Mouse (Mus musculus) bone marrow, adult 2 months (tissue): ENCODE results near the gene Nfx1. TPM values are rescaled to one million over a fixed set of nuclear protein-coding genes. Genes with fewer than 3 reads are reported as not detected.

Experiments
- H3K27ac ChIP-seq: fragments of 200-500 bp; 2 replicates; pipeline ENCODE4 v1.5.1; 2012; ENCODE audit warnings: low read depth, mild to moderate bottlenecking, control low read depth, inconsistent platforms, low read length; ENCODE audit not compliant: control insufficient read depth, poor library complexity, insufficient read depth
- H3K4me1 ChIP-seq: fragments of 200-500 bp; 2 replicates; pipeline ENCODE4 v1.6.1; 2011; ENCODE audit warnings: low read length; ENCODE audit not compliant: control insufficient read depth, insufficient read depth
- H3K4me3 ChIP-seq: fragments of 200-500 bp; replicated peaks from 2 replicates; pipeline ENCODE3; 2011; ENCODE audit warnings: mild to moderate bottlenecking, low read depth, low read length, control low read depth; ENCODE audit not compliant: control insufficient read depth
- CTCF ChIP-seq: fragments of 200-500 bp; IDR thresholded peaks from 2 replicates; pipeline ENCODE4 v1.5.1; 2011; ENCODE audit warnings: low read length, control low read depth; ENCODE audit not compliant: control insufficient read depth, insufficient read depth
- POLR2A ChIP-seq: fragments of 200-500 bp; IDR thresholded peaks from 2 replicates; pipeline ENCODE4 v1.6.1; 2011; ENCODE audit warnings: low read depth, mild to moderate bottlenecking, control low read depth, low read length, borderline replicate concordance; ENCODE audit not compliant: control insufficient read depth
- WGBS: fragments of 180-500 bp; shearing (Covaris S2); methylation state at CpG from one replicate; pipeline ENCODE4 v1.1.7; 2018; 5-methylcytosine and 5-hydroxymethylcytosine counted together
- polyA plus RNA-seq: library from polyadenylated mRNA; stranded (reverse); fragments of >200 nt; gene quantifications from 2 replicates; pipeline ENCODE4 v1.2.4, GENCODE M21; 2011; ENCODE audit warnings: low replicate concordance; ENCODE audit not compliant: missing spikeins, insufficient read depth, insufficient read length

The Nfx1 gene
- polyA plus RNA-seq, 1 experiment: 46.1 TPM

- Histone ChIP-seq H3K4me1 (no peaks in the 10 kb centered on the region; the same call in 1 of the 2 replicates), H3K4me3 (no peak overlapping the region), H3K27ac (no peak overlapping the region)
- WGBS: 93% methylated on average over 5 of the region's 5 CpGs
- TF ChIP-seq POLR2A: no peak
- TF ChIP-seq CTCF: no peak
Measured at GRCm38 (mm10) chr4:40938793-40939192, 31.9 kb upstream of the Nfx1 start.

GRCm38 (mm10) chr4:40943651-40944050 is 27.1 kb upstream of the Nfx1 start:
- no peak overlapping the region for H3K27ac ChIP-seq
- H3K4me1 ChIP-seq: no peaks in the 10 kb centered on the region; the same call in 1 of the 2 replicates
- TF ChIP-seq CTCF (no peak), POLR2A (no peak)
- 96% methylated on average over 5 of the region's 5 CpGs for WGBS
- no peak overlapping the region for H3K4me3 ChIP-seq

GRCm38 (mm10) chr4:40946516-40947121 is 24.1 kb upstream of the Nfx1 start:
- TF ChIP-seq POLR2A (no peak), CTCF (no peak)
- Histone ChIP-seq H3K4me1 (no peaks in the 10 kb centered on the region; the same call in 1 of the 2 replicates), H3K4me3 (peak overlapping the region; percentile 36), H3K27ac (no peak overlapping the region)
- 62% methylated on average over 7 of the region's 7 CpGs for WGBS

- TF ChIP-seq POLR2A (no peak), CTCF (no peak; the same call in 1 of the 2 replicates)
- WGBS: 1% methylated on average over 40 of the region's 40 CpGs
- H3K27ac ChIP-seq: peak overlapping the region; percentile 75
- peak overlapping the region; percentile 94 for H3K4me3 ChIP-seq
- H3K4me1 ChIP-seq: no peaks in the 10 kb centered on the region; the same call in 1 of the 2 replicates
Measured at GRCm38 (mm10) chr4:40947565-40948159, 23.0 kb upstream of the Nfx1 start.

- Histone ChIP-seq H3K27ac (peak within 1 kb of the TSS; percentile 75), H3K4me3 (peak within 1 kb of the TSS; percentile 94), H3K4me1 (no peaks in the 10 kb centered on the region; the same call in 1 of the 2 replicates)
- under 1% methylated on average over 50 of the region's 50 CpGs for WGBS
- no peak for TF ChIP-seq CTCF
- peak; percentile 93 for TF ChIP-seq POLR2A
Measured at GRCm38 (mm10) chr4:40948160-40948708, 22.5 kb upstream of the Nfx1 start, which contains the start of the genes Bag1 and Chmp5. Gene Bag1 (minus strand): TSS chr4:40948294. Gene Chmp5 (plus strand): TSS chr4:40948407.

- no peak overlapping the region for H3K27ac ChIP-seq
- H3K4me1 ChIP-seq: no peaks in the 10 kb centered on the region
- 57% methylated on average over 1 of the region's 1 CpGs for WGBS
- peak; percentile 51 for TF ChIP-seq CTCF
- no peak for TF ChIP-seq POLR2A
- no peak overlapping the region for H3K4me3 ChIP-seq
Measured at GRCm38 (mm10) chr4:40953521-40953920, 17.2 kb upstream of the Nfx1 start.

- WGBS: 53% methylated on average over 6 of the region's 6 CpGs
- no peak for TF ChIP-seq CTCF
- no peak for TF ChIP-seq POLR2A
- no peaks in the 10 kb centered on the region for H3K4me1 ChIP-seq
- no peak overlapping the region for H3K4me3 ChIP-seq
- no peak overlapping the region for H3K27ac ChIP-seq
Measured at GRCm38 (mm10) chr4:40955942-40956341, 14.8 kb upstream of the Nfx1 start.

- WGBS: 84% methylated on average over 3 of the region's 3 CpGs
- no peak for TF ChIP-seq POLR2A
- no peak for TF ChIP-seq CTCF
- no peak overlapping the region for H3K27ac ChIP-seq
- H3K4me1 ChIP-seq: no peaks in the 10 kb centered on the region
- H3K4me3 ChIP-seq: no peak overlapping the region
Measured at GRCm38 (mm10) chr4:40963536-40963935, 7.2 kb upstream of the Nfx1 start.
